ENCODE assay signal across 8 mouse cellular contexts in the genomic region with DNA sequence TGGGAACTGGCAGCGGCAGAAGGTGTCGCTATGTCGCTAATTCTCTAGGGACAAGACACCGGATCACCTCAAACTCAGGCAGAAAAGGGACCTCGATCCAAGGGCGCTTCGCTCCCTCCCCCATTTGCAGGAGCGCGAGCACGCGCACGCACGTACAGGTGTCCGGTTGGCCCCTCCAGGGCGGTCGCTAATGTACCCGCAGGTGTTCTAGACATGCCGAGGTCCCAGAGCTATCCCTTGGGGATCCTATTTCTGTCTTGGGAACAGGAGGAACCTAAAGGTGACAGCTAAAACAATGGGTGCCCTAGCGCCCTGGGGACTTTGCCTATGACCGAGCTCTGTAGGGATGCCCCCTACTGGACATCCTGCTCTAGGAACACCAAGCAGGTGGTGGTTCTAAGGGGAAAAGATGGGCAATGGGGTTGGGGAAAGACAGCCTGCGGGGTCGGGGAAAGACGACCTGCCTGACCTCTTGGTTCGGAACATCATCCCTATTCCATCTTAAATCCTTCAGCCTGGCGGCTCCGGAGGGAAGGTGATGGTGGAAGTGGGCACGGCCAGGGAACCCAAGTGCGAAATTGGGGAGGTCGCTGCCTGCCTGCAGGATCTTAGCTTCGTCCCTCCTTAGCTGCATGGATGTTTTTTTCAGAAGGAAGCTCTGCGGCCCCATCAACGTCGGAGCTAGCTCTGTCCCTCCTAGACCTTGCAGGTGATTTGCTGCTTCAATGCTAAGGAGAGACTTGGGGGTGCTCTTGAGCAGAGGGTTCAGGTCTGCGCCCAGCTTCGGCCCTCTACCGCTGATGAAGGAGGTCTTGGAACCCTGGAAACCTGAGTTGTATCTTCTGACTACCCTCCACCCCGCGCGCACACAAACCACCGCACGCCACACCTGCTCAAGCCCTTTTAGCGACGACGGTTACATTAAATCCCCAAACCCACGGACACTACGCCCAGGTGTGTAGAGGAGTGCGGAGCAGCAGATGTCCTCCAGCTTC. TPM values are rescaled to one million over a fixed set of nuclear protein-coding genes. Genes with fewer than 3 reads are reported as not detected.
DNase-seq lines count a peak whose midpoint lies in the region; ATAC-seq lines count a peak whose summit lies in the region.

No protein-coding gene starts in this region.

- H3K9ac ChIP-seq in hindbrain, embryonic 14.5 days: peak overlapping the region; percentile 94
- no peak overlapping the region for H3K9ac ChIP-seq in liver, embryonic 15.5 days

- no peak for ATAC-seq in hindbrain, embryonic 14.5 days (ENCODE audit: low FRiP score)
- no peak for ATAC-seq in liver, embryonic 15.5 days (ENCODE audit: insufficient read depth)
- ATAC-seq in granulocyte monocyte progenitor cell, adult 5-6 weeks (replicated peaks; ENCODE audit: poor library complexity, severe bottlenecking): no peak
- ATAC-seq in megakaryocyte-erythroid progenitor cell, adult 5-6 weeks (replicated peaks; ENCODE audit: low FRiP score, low TSS enrichment, poor library complexity, severe bottlenecking): no peak

- peaks cover 63% of the 10 kb centered on the region for H3K27me3 ChIP-seq in hindbrain, embryonic 14.5 days (ENCODE audit: control insufficient read depth, insufficient read depth, low read length)
- peaks cover 100% of the 10 kb centered on the region for H3K27me3 ChIP-seq in liver, embryonic 15.5 days

- H3K4me2 ChIP-seq in hindbrain, embryonic 14.5 days (replicated peaks): peak overlapping the region; percentile 97
- H3K4me2 ChIP-seq in liver, embryonic 15.5 days: peak overlapping the region; percentile 13

- H3K36me3 ChIP-seq in hindbrain, embryonic 14.5 days (replicated peaks; ENCODE audit: control insufficient read depth, insufficient read depth): no peaks in the 10 kb centered on the region
- no peaks in the 10 kb centered on the region for H3K36me3 ChIP-seq in liver, embryonic 15.5 days (replicated peaks)

- peak overlapping the region; percentile 53 for H3K4me3 ChIP-seq in hindbrain, embryonic 14.5 days (replicated peaks; ENCODE audit: low read length)
- H3K4me3 ChIP-seq in liver, embryonic 15.5 days (replicated peaks): no peak overlapping the region

- WGBS in hindbrain, embryonic 14.5 days: 2% methylated on average over 47 of the region's 47 CpGs
- 4% methylated on average over 47 of the region's 47 CpGs for WGBS in liver, embryonic 15.5 days (ENCODE audit: insufficient replicate concordance)

- H3K27ac ChIP-seq in hindbrain, embryonic 14.5 days: peak overlapping the region; percentile 97
- no peak overlapping the region for H3K27ac ChIP-seq in liver, embryonic 15.5 days (replicated peaks)

- DNase-seq in urinary bladder, postnatal 14 days (ENCODE audit: low spot score): peak; percentile 40
- DNase-seq in urinary bladder, postnatal 10 days (ENCODE audit: low spot score): no peak
- DNase-seq in embryo, embryonic 9.5 days (ENCODE audit: extremely low spot score): peak; percentile 49
- DNase-seq in hindbrain, embryonic 14.5 days (ENCODE audit: low spot score): peak; percentile 55
- DNase-seq in retina, embryonic 14.5 days (ENCODE audit: low spot score): peak; percentile 72

- no peaks in the 10 kb centered on the region for H3K9me3 ChIP-seq in hindbrain, embryonic 14.5 days (ENCODE audit: control insufficient read depth, low read length)
- H3K9me3 ChIP-seq in liver, embryonic 15.5 days (replicated peaks): no peaks in the 10 kb centered on the region

- H3K4me1 ChIP-seq in hindbrain, embryonic 14.5 days (replicated peaks; ENCODE audit: control insufficient read depth, insufficient read depth, low read length): peaks cover 60% of the 10 kb centered on the region
- peaks cover 49% of the 10 kb centered on the region for H3K4me1 ChIP-seq in liver, embryonic 15.5 days (replicated peaks)

RNA-seq across cellular contexts. Expression of gene Cbx8, which starts 13.9 kb away (rescaled TPM):
- 8.5 and 9.8 TPM in 2 replicates for polyA plus RNA-seq in hindbrain, embryonic 14.5 days (2014; fragmentation: Nextera tagmentation; extraction: Ambion mirVana)
- polyA plus RNA-seq in liver, embryonic 15.5 days (2015; fragmentation: Nextera tagmentation; extraction: Ambion mirVana): 3.3 and 3.5 TPM in 2 replicates
- 3.6 TPM in 2 replicates for total RNA-seq in granulocyte monocyte progenitor cell, adult 5-6 weeks (2014; fragmentation: Nextera tagmentation)
- 1.5 and 3.2 TPM in 2 replicates for total RNA-seq in granulocyte monocyte progenitor cell, adult 5-6 weeks (2017)
- 1.3 and 2.2 TPM in 2 replicates for total RNA-seq in megakaryocyte-erythroid progenitor cell, adult 5-6 weeks (2014; fragmentation: Nextera tagmentation)
- 0.70 and 1.2 TPM in 2 replicates for total RNA-seq in megakaryocyte-erythroid progenitor cell, adult 5-6 weeks (2017)

RNA-seq across cellular contexts. Expression of gene Cbx4, which starts 31.4 kb away (rescaled TPM):
- 16.8 and 20.2 TPM in 2 replicates for polyA plus RNA-seq in hindbrain, embryonic 14.5 days (2014; fragmentation: Nextera tagmentation; extraction: Ambion mirVana)
- 2.8 and 2.9 TPM in 2 replicates for polyA plus RNA-seq in liver, embryonic 15.5 days (2015; fragmentation: Nextera tagmentation; extraction: Ambion mirVana)
- total RNA-seq in granulocyte monocyte progenitor cell, adult 5-6 weeks (2014; fragmentation: Nextera tagmentation): 15.8 and 18.8 TPM in 2 replicates
- 27.4 and 38.2 TPM in 2 replicates for total RNA-seq in granulocyte monocyte progenitor cell, adult 5-6 weeks (2017)
- 5.2 and 5.4 TPM in 2 replicates for total RNA-seq in megakaryocyte-erythroid progenitor cell, adult 5-6 weeks (2014; fragmentation: Nextera tagmentation)
- total RNA-seq in megakaryocyte-erythroid progenitor cell, adult 5-6 weeks (2017): 3.9 and 11.6 TPM in 2 replicates

RNA-seq across cellular contexts. Expression of gene Cbx2, which starts 31.9 kb away (rescaled TPM):
- polyA plus RNA-seq in hindbrain, embryonic 14.5 days (2014; fragmentation: Nextera tagmentation; extraction: Ambion mirVana): 10.7 and 13.7 TPM in 2 replicates
- polyA plus RNA-seq in liver, embryonic 15.5 days (2015; fragmentation: Nextera tagmentation; extraction: Ambion mirVana): 3.0 and 3.2 TPM in 2 replicates
- 0.88 and 5.0 TPM in 2 replicates for total RNA-seq in granulocyte monocyte progenitor cell, adult 5-6 weeks (2014; fragmentation: Nextera tagmentation)
- total RNA-seq in granulocyte monocyte progenitor cell, adult 5-6 weeks (2017): 2.1 and 2.6 TPM in 2 replicates
- 9.7 and 10.4 TPM in 2 replicates for total RNA-seq in megakaryocyte-erythroid progenitor cell, adult 5-6 weeks (2014; fragmentation: Nextera tagmentation)
- 6.2 and 6.4 TPM in 2 replicates for total RNA-seq in megakaryocyte-erythroid progenitor cell, adult 5-6 weeks (2017)
